Mouse (Mus musculus) midbrain, postnatal 0 days (tissue): ENCODE data around the gene Mad2l2. TPM values are rescaled to one million over a fixed set of nuclear protein-coding genes. Genes with fewer than 3 reads are reported as not detected.

ENCODE experiments used
- ATAC-seq: fragments of 200-750 bp; cut with Nextera tagmentation; 2 replicates; pipeline ENCODE4 v1.8.0; 2017; ENCODE audit warnings: moderate number of reproducible peaks, mild to moderate bottlenecking, moderate TSS enrichment, moderate library complexity; ENCODE audit not compliant: low FRiP score
- DNase-seq: peaks from one replicate; pipeline ENCODE4 v3.0.0-alpha.2; 2015; ENCODE audit warnings: low spot score
- H3K27ac ChIP-seq: fragments of 300-500 bp; sonication (generic); 2 replicates; pipeline ENCODE4 v1.5.1; 2014; ENCODE audit warnings: low read depth, mild to moderate bottlenecking, low read length, mixed read lengths
- H3K27me3 ChIP-seq: fragments of 300-500 bp; sonication (generic); 2 replicates; pipeline ENCODE4 v1.6.1; 2014; ENCODE audit warnings: low read length, control low read depth, mixed read lengths; ENCODE audit not compliant: insufficient read depth
- H3K36me3 ChIP-seq: fragments of 300-500 bp; sonication (generic); 2 replicates; pipeline ENCODE4 v1.6.1; 2014; ENCODE audit warnings: low read length, control low read depth, mixed read lengths; ENCODE audit not compliant: insufficient read depth
- H3K4me1 ChIP-seq: fragments of 300-500 bp; sonication (generic); 2 replicates; pipeline ENCODE4 v1.6.1; 2014; ENCODE audit warnings: mild to moderate bottlenecking, control low read depth, antibody characterized with exemption, low read length, mixed read lengths; ENCODE audit not compliant: insufficient read depth
- H3K4me2 ChIP-seq: fragments of 300-500 bp; sonication (generic); 2 replicates; pipeline ENCODE4 v1.6.1; 2014; ENCODE audit warnings: low read depth, mild to moderate bottlenecking, low read length, mixed read lengths; ENCODE audit not compliant: poor library complexity, severe bottlenecking
- H3K4me3 ChIP-seq: fragments of 300-500 bp; sonication (generic); 2 replicates; pipeline ENCODE4 v1.5.1; 2014; ENCODE audit warnings: low read depth, mild to moderate bottlenecking, low read length, moderate library complexity
- H3K9ac ChIP-seq: fragments of 300-500 bp; sonication (generic); replicated peaks from 2 replicates; pipeline ENCODE4 v1.6.1; 2014; ENCODE audit warnings: mild to moderate bottlenecking, low read length, moderate library complexity, mixed read lengths; ENCODE audit not compliant: poor library complexity, severe bottlenecking
- H3K9me3 ChIP-seq: fragments of 300-500 bp; sonication (generic); 2 replicates; pipeline ENCODE4 v1.6.1; 2016; ENCODE audit warnings: low read length, control low read depth
- CTCF ChIP-seq: IDR thresholded peaks from 2 replicates; pipeline ENCODE4 v1.5.1; 2016; ENCODE audit warnings: antibody characterized with exemption, mild to moderate bottlenecking
- WGBS: fragments of 180-500 bp; shearing (Covaris S2); extraction: QIAGEN DNeasy Blood & Tissue Kit; methylation state at CpG from one replicate; pipeline ENCODE4 v1.1.7; 2014; 5-methylcytosine and 5-hydroxymethylcytosine counted together
- polyA plus RNA-seq: library from polyadenylated mRNA; unstranded; fragments of >200 nt; fragmentation: Nextera tagmentation; extraction: Ambion mirVana; gene quantifications from 2 replicates; pipeline ENCODE4 v1.2.1, GENCODE M21; 2015
- total RNA-seq: library from RNA; depleted of rRNA; stranded (reverse); fragments of >200 nt; gene quantifications from 2 replicates; pipeline ENCODE4 v1.2.3, GENCODE M21; 2014

Gene Mad2l2
- total and polyA plus RNA-seq, 2 experiments from 2014 or later = 51.7 to 89.1 TPM

- Histone ChIP-seq H3K9ac (peak within 1 kb of the TSS; percentile 92), H3K36me3 (no peaks in the 10 kb centered on the region), H3K27ac (peak within 1 kb of the TSS; percentile 94), H3K4me2 (peak within 1 kb of the TSS; percentile 91), H3K4me1 (peaks cover 5% of the 10 kb centered on the region), H3K9me3 (no peaks in the 10 kb centered on the region), H3K4me3 (peak within 1 kb of the TSS; percentile 73), H3K27me3 (no peaks in the 10 kb centered on the region)
- peak; percentile 79 for DNase-seq
- peak; percentile 80 for ATAC-seq
- under 1% methylated on average over 40 of the region's 87 CpGs for WGBS
- TF ChIP-seq CTCF = no peak
Observed at GRCm38 (mm10) chr4:148130561-148131413, 603 bp downstream of the Mad2l2 start, which contains the start of gene Draxin. TSS of gene Draxin (minus strand) at chr4:148130698.

- peak overlapping the region; percentile 91 for H3K4me2 ChIP-seq
- no peaks in the 10 kb centered on the region for H3K36me3 ChIP-seq
- ATAC-seq = peak; percentile 39
- peak; percentile 54 for DNase-seq
- peak overlapping the region; percentile 94 for H3K27ac ChIP-seq
- H3K9ac ChIP-seq = peak overlapping the region; percentile 92
- no peak for TF ChIP-seq CTCF
- H3K4me3 ChIP-seq = peak overlapping the region; percentile 73
- peaks cover 5% of the 10 kb centered on the region for H3K4me1 ChIP-seq
- WGBS = under 1% methylated on average over 20 of the region's 21 CpGs
- no peaks in the 10 kb centered on the region for H3K9me3 ChIP-seq
- H3K27me3 ChIP-seq = no peaks in the 10 kb centered on the region
Observed at GRCm38 (mm10) chr4:148131497-148132081, 1.4 kb downstream of the Mad2l2 start.

- Histone ChIP-seq H3K4me2 (no peak overlapping the region), H3K27me3 (no peaks in the 10 kb centered on the region), H3K9me3 (no peaks in the 10 kb centered on the region), H3K9ac (no peak overlapping the region), H3K36me3 (no peaks in the 10 kb centered on the region), H3K4me1 (peaks cover 5% of the 10 kb centered on the region), H3K27ac (no peak overlapping the region), H3K4me3 (no peak overlapping the region)
- DNase-seq (no peak), ATAC-seq (no peak)
- TF ChIP-seq CTCF = no peak
- 78% methylated on average over 8 of the region's 8 CpGs for WGBS
Observed at GRCm38 (mm10) chr4:148134988-148135387, 4.8 kb downstream of the Mad2l2 start.

- no peak for TF ChIP-seq CTCF
- H3K4me3 ChIP-seq = no peak overlapping the region
- no peaks in the 10 kb centered on the region for H3K36me3 ChIP-seq
- no peaks in the 10 kb centered on the region for H3K9me3 ChIP-seq
- H3K9ac ChIP-seq = no peak overlapping the region
- 57% methylated on average over 8 of the region's 8 CpGs for WGBS
- H3K27me3 ChIP-seq = no peaks in the 10 kb centered on the region
- H3K4me2 ChIP-seq = no peak overlapping the region
- no peak overlapping the region for H3K27ac ChIP-seq
- no peaks in the 10 kb centered on the region for H3K4me1 ChIP-seq
- no peak for ATAC-seq
- peak; percentile 27 for DNase-seq
Observed at GRCm38 (mm10) chr4:148137503-148137902, 7.3 kb downstream of the Mad2l2 start.

GRCm38 (mm10) chr4:148139767-148140097 lies 9.5 kb downstream of the Mad2l2 start:
- H3K9ac ChIP-seq = peak overlapping the region; percentile 67; the same call in 1 of the 2 replicates
- H3K27me3 ChIP-seq = no peaks in the 10 kb centered on the region
- WGBS = under 1% methylated on average over 12 of the region's 12 CpGs
- H3K4me3 ChIP-seq = peak overlapping the region; percentile 56
- DNase-seq (no peak), ATAC-seq (peak; percentile 19; the same call in 1 of the 2 replicates)
- H3K9me3 ChIP-seq = no peaks in the 10 kb centered on the region
- peaks cover 5% of the 10 kb centered on the region for H3K36me3 ChIP-seq
- no peak for TF ChIP-seq CTCF
- peak overlapping the region; percentile 89 for H3K4me2 ChIP-seq
- no peaks in the 10 kb centered on the region for H3K4me1 ChIP-seq
- peak overlapping the region; percentile 85 for H3K27ac ChIP-seq
